Mouse (Mus musculus) liver, embryonic 14.5 days (tissue): ENCODE data around the gene Dip2c. TPM values are rescaled to one million over a fixed set of nuclear protein-coding genes. Genes with fewer than 3 reads are reported as not detected.

Experiments used
- ATAC-seq: fragments of 200-750 bp; cut with Nextera tagmentation; 2 replicates; pipeline ENCODE4 v1.8.0; 2017; ENCODE audit warnings: moderate number of reproducible peaks, mild to moderate bottlenecking, moderate library complexity; ENCODE audit not compliant: insufficient read depth
- DNase-seq, 3 experiments: peaks; one replicate each; pipeline ENCODE4 v3.0.0-alpha.2; 2012 to 2013; ENCODE audit warnings: low read depth in 3 of 3, low spot score in 3 of 3
- H3K27ac ChIP-seq: fragments of 300-500 bp; sonication (generic); 2 replicates; pipeline ENCODE4 v1.5.1; 2014; ENCODE audit warnings: moderate library complexity, mild to moderate bottlenecking, control low read depth, inconsistent platforms
- H3K27me3 ChIP-seq: fragments of 300-500 bp; sonication (generic); 2 replicates; pipeline ENCODE4 v1.6.1; 2014; ENCODE audit warnings: mild to moderate bottlenecking, low read length, moderate library complexity; ENCODE audit not compliant: control insufficient read depth, insufficient read depth
- H3K36me3 ChIP-seq: fragments of 300-500 bp; sonication (generic); replicated peaks from 2 replicates; pipeline ENCODE4 v1.6.1; 2014; ENCODE audit warnings: low read depth; ENCODE audit not compliant: control insufficient read depth, insufficient read depth
- H3K4me1 ChIP-seq, 2 experiments: fragments of 200-500 bp in 1 of 2; fragments of 300-500 bp in 1 of 2; sonication (generic) in 1 of 2; replicated peaks; 2 replicates each; pipeline ENCODE4 v1.6.1; 2012 to 2014; ENCODE audit warnings: antibody characterized with exemption in 1 of 2, inconsistent platforms in 1 of 2, low read length in 1 of 2; ENCODE audit not compliant: control insufficient read depth in 2 of 2, insufficient read depth in 2 of 2
- H3K4me2 ChIP-seq: fragments of 300-500 bp; sonication (generic); 2 replicates; pipeline ENCODE4 v1.6.1; 2014; ENCODE audit warnings: low read depth, mild to moderate bottlenecking, control low read depth, moderate library complexity
- H3K4me3 ChIP-seq, 2 experiments: fragments of 200-500 bp in 1 of 2; fragments of 300-500 bp in 1 of 2; sonication (generic) in 1 of 2; 2 replicates each; pipeline ENCODE4 v1.5.1; 2012 to 2014; ENCODE audit warnings: low read depth in 2 of 2, low read length in 2 of 2, mild to moderate bottlenecking in 2 of 2, control low read depth in 1 of 2, inconsistent platforms in 1 of 2, moderate library complexity in 1 of 2; ENCODE audit not compliant: insufficient read depth in 1 of 2
- H3K9ac ChIP-seq: fragments of 300-500 bp; sonication (generic); replicated peaks from 2 replicates; pipeline ENCODE4 v1.6.1; 2014; ENCODE audit warnings: mild to moderate bottlenecking, control low read depth, moderate library complexity
- H3K9me3 ChIP-seq: fragments of 300-500 bp; sonication (generic); 2 replicates; pipeline ENCODE4 v1.6.1; 2016; ENCODE audit warnings: low read length, mixed read lengths; ENCODE audit not compliant: control insufficient read depth
- CTCF ChIP-seq: IDR thresholded peaks from 2 replicates; pipeline ENCODE4 v1.5.1; 2016; ENCODE audit warnings: antibody characterized with exemption, low read depth, control low read depth
- EP300 ChIP-seq: IDR thresholded peaks from 2 replicates; pipeline ENCODE4 v1.6.1; 2016; ENCODE audit warnings: antibody characterized with exemption, low read depth
- WGBS: fragments of 180-500 bp; shearing (Covaris S2); extraction: QIAGEN DNeasy Blood & Tissue Kit; methylation state at CpG from one replicate; pipeline ENCODE4 v1.1.7; 2014; ENCODE audit not compliant: insufficient replicate concordance; 5-methylcytosine and 5-hydroxymethylcytosine counted together
- polyA plus RNA-seq, 2 experiments: library from polyadenylated mRNA; depleted of rRNA in 1 of 2; stranded (reverse) in 1 of 2; unstranded in 1 of 2; fragments of >200 nt; fragmentation: Nextera tagmentation in 1 of 2; extraction: Ambion mirVana in 1 of 2; gene quantifications; 2 replicates each; pipeline versions ENCODE4 v1.2.1 to v1.2.3; 2012 to 2014

The Dip2c gene
- polyA plus RNA-seq, 2 experiments: 0.46 to 0.55 TPM

DNA sequence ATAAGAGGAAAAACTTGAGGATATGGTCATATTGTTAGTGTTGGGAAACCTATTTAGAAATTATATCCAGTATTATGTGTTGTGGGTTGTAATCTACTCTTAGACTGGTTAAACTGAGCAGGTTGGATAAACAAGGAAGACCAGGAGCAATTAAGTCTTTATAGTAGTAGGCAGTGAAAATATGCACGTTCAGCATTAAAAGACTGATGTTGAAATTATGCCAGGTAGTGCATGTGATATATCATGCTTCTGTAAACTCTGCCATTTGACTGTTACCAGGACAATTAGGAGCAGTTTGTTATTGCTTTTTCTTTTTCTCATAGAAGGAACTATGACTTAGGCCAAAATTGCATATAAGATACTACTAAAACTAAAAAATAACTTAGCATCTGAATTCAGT lies 285.8 kb downstream of the Dip2c start:
- DNase-seq (no peak), ATAC-seq (no peak)
- Histone ChIP-seq H3K27me3 (no peaks in the 10 kb centered on the region), H3K4me1 (no peaks in the 10 kb centered on the region), H3K4me2 (no peak overlapping the region), H3K36me3 (no peaks in the 10 kb centered on the region), H3K4me3 (no peak overlapping the region), H3K9ac (no peak overlapping the region), H3K27ac (no peak overlapping the region), H3K9me3 (no peaks in the 10 kb centered on the region)
- TF ChIP-seq CTCF: no peak
- no peak for TF ChIP-seq EP300
- WGBS: 58% methylated on average over 1 of the region's 1 CpGs

DNA sequence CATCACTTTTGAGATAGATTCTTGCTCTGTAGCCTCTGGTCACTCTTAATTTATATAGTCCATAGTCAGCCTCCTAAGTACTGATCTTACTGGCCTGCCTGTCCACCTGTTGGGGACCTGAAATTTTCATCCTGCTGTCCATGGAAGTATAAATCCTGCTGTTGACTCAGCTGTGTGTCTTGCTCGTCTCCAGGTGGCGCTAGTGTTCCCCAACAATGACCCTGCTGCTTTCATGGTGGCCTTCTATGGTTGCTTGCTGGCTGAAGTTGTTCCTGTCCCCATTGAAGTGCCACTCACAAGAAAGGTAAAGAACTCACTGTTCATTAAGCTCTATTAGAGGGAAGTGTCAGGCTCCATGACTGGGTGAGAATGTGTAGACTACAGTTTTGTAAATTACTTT lies 286.6 kb downstream of the Dip2c start:
- Histone ChIP-seq H3K9me3 (no peaks in the 10 kb centered on the region), H3K27ac (no peak overlapping the region), H3K4me2 (no peak overlapping the region), H3K9ac (no peak overlapping the region), H3K27me3 (no peaks in the 10 kb centered on the region), H3K36me3 (no peaks in the 10 kb centered on the region), H3K4me3 (no peak overlapping the region), H3K4me1 (no peaks in the 10 kb centered on the region)
- ATAC-seq (no peak), DNase-seq (peak in 2 of 3 experiments; percentile 17 to 18)
- no peak for TF ChIP-seq EP300
- peak; percentile 72 for TF ChIP-seq CTCF
- 1% methylated on average over 2 of the region's 2 CpGs for WGBS

DNA sequence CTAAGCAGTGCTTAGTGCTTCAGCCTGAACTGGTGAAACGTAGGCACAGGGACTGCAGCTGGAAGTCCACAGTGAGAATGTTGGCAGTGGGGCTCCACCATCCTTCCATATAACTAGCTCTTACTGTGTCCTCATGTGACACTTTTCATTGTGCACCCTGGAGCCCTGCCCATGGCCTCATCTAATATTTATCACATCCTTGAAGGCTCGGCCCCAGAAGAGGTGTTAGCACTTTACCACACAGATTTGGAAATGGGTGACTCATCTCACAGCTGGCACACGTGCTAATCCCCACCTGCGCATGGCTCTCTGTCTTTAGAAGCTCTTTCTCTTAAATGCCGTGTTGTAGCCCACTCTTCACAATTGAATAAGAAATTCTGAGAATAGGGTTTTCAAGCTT lies 292.5 kb downstream of the Dip2c start:
- no peak for TF ChIP-seq EP300
- no peak for TF ChIP-seq CTCF
- WGBS: 63% methylated on average over 5 of the region's 5 CpGs

DNA sequence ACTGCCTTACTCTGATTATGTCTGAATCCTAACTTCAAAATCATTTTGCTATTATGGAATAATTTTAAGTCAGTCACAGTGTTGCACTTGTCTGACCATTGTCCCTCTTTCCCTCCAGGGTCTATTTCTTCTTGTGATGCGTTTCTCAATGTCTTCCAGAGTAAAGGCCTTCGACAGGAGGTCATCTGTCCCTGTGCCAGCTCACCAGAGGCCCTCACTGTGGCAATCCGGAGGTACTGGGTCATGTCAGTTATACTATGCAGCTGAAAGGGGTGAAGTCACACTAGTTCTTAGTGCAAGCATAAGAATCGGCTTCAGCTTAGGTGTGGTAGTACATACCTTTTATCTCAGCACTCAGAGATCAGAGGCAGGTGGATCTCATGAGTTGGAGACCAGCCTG lies 300.4 kb downstream of the Dip2c start:
- H3K4me1 ChIP-seq: no peaks in the 10 kb centered on the region
- no peak overlapping the region for H3K27ac ChIP-seq
- no peak overlapping the region for H3K4me3 ChIP-seq
- WGBS: 57% methylated on average over 4 of the region's 4 CpGs
- no peaks in the 10 kb centered on the region for H3K9me3 ChIP-seq
- no peaks in the 10 kb centered on the region for H3K27me3 ChIP-seq
- no peaks in the 10 kb centered on the region for H3K36me3 ChIP-seq
- H3K9ac ChIP-seq: no peak overlapping the region
- no peak overlapping the region for H3K4me2 ChIP-seq
- DNase-seq (no peak), ATAC-seq (no peak)
- TF ChIP-seq CTCF: no peak
- TF ChIP-seq EP300: no peak

More for the DNA sequence above, 292.5 kb downstream of the Dip2c start:
- Histone ChIP-seq H3K9me3 (no peaks in the 10 kb centered on the region), H3K4me1 (no peaks in the 10 kb centered on the region), H3K4me3 (no peak overlapping the region), H3K27ac (no peak overlapping the region), H3K9ac (no peak overlapping the region), H3K4me2 (no peak overlapping the region), H3K36me3 (no peaks in the 10 kb centered on the region), H3K27me3 (no peaks in the 10 kb centered on the region)
- ATAC-seq: no peak
- no peak for DNase-seq

DNA sequence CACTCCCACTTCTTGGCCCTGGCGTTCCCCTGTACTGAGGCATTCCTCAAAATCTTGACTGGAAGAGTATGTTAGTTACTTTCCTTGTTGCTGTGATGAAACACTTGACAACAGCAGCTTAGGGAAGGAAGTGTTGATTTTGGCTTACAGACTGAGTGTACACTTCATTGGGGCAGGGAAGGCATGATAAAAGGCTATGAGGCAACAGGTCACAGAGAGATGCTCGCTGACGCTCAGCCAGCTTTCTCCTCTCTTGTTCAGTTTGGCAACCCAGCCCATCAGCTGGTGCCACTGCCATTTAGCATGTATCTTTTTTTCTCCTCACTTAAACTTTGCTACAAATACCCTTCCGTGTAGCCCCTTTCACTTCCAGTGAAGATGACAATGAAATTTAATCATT lies 302.1 kb downstream of the Dip2c start:
- Histone ChIP-seq H3K27me3 (no peaks in the 10 kb centered on the region), H3K36me3 (no peaks in the 10 kb centered on the region), H3K9me3 (no peaks in the 10 kb centered on the region), H3K4me3 (no peak overlapping the region), H3K9ac (no peak overlapping the region), H3K4me2 (no peak overlapping the region), H3K4me1 (no peaks in the 10 kb centered on the region), H3K27ac (no peak overlapping the region)
- WGBS: 65% methylated on average over 4 of the region's 4 CpGs
- no peak for DNase-seq
- no peak for TF ChIP-seq EP300
- TF ChIP-seq CTCF: no peak
- no peak for ATAC-seq

DNA sequence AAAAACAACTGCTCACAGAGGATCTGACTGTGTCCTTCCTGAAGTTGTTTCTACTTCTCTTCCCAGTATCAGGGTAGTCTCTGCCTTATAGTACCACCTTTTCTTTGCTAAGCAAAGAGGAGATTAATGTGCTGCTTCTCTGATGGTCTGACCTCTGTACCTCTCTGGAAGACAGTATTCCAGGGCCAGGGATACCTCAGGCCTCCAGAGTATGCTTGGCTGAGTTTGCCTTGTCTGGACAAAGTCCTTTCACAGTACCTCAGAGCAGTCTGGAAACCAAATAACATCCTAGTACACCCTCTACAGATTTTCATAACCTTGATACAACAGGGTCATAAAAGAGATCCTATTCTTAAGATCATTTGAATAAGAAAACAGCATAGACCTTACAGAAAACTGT lies 305.5 kb downstream of the Dip2c start:
- DNase-seq (no peak), ATAC-seq (no peak)
- Histone ChIP-seq H3K9me3 (no peaks in the 10 kb centered on the region), H3K4me3 (no peak overlapping the region), H3K4me1 (no peaks in the 10 kb centered on the region), H3K9ac (no peak overlapping the region), H3K27ac (no peak overlapping the region), H3K27me3 (no peaks in the 10 kb centered on the region), H3K4me2 (no peak overlapping the region), H3K36me3 (no peaks in the 10 kb centered on the region)
- no peak for TF ChIP-seq CTCF
- no peak for TF ChIP-seq EP300
